Mouse (Mus musculus) heart, adult 2 months (tissue): Measurements from ENCODE around the gene Cox8b.

ENCODE experiments used
- CTCF ChIP-seq: fragments of 200-600 bp; IDR thresholded peaks from 2 replicates; pipeline ENCODE4 v1.8.1; 2022; ENCODE audit warnings: antibody characterized with exemption, mild to moderate bottlenecking, moderate library complexity
- POLR2A ChIP-seq: fragments of 200-500 bp; IDR thresholded peaks from 2 replicates; pipeline ENCODE4 v1.6.1; 2011; ENCODE audit warnings: mild to moderate bottlenecking, low read depth, low read length, control low read depth; ENCODE audit not compliant: insufficient read depth

DNA sequence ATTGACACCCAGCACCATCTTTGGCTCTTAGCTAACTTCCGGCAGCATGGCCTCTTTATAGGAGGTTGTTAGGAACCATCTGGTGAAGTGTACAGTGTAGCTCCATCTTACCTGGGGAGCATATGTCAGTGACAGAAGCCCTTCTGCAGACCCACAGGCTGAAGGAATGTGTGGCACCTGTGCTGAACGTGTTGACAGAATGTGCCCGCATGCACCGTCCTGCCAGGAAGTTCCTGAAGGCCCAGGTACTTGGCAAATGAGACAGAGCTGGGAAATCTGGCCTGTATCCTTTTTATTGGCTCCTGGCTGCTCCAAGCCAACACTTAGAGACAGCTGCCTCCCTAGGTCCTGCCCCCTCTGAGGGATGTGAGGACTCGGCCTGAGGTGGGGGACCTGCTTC lies 39.5 kb downstream of the Cox8b start:
- TF ChIP-seq POLR2A: no peak
- no peak for TF ChIP-seq CTCF
